Mouse (Mus musculus): ENCODE results near the gene Ugt1a2.

- TF ChIP-seq CTCF (IDR thresholded peaks at IDR 0.05; ENCODE audit: extremely low read depth, insufficient read length, insufficient replicate concordance, low read depth, low read length) (no peak), POLR2A (IDR thresholded peaks at IDR 0.05; ENCODE audit: low read depth, low read length) (no peak)
These were observed 29.2 kb downstream of the Ugt1a2 start for GRCm38 (mm10) chr1:88229566-88229965.
